Mouse (Mus musculus) liver (tissue): ENCODE results near the gene Gm6993.
A peak's percentile ranks its signal among the peaks of the same experiment; 100 is the strongest.

ENCODE experiments used
- DNase-seq: peaks from one replicate; pipeline ENCODE4 v3.0.0-alpha.2; 2020; ENCODE audit warnings: mixed read lengths

The Gm6993 gene

DNA sequence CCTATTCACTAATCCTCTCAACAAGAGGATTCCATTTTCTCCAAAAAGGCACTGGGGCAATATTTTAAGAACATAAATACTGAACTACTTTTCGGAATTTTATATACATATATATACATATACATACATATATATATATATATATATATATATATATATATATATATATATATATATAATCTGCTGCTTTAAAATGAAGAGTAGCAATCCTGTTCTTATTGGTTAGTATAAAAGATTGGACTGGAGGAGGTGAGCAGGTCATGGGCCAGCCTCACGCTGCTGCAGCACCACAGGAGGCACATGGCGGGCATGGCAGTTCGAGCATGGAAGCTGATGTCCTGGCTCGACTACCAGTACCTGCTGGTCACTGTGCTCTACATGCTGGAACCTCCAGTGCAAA lies at the start of gene Gm6993:
Gene Gm6993 (plus strand): TSS at position 301 of the 400 bp plus-strand sequence.
- no peak for DNase-seq

DNA sequence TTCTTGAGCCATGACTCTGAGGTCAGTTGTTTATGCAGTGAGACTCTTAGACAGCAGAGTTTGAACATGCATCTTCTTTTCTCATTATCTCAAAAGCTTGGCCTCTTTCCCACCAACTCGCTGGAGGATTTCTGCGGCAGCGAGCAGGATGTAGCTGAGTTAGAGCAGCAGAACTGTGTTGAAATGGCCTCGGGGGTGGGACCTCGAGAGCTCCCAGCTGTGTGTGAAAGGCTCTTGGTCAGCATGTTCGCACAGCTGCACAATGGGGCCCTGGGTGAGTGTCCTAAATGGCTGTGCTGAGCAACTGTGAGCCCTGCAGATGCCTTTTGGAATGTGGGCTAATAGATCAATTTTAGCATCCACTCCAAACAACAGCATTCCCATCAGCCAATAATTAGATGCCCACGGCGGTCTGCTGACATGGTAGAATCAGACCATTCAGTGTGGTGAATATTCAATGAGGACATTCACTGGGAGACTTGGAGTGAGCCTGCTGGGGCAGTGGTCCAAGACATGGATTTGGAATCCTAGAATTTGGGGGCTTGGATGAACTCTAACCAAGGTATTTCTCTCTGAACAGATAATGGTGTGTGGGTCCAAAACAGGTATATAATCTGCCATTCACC lies 49.1 kb upstream of the Gm6993 start:
- DNase-seq, result peak; percentile 32

DNA sequence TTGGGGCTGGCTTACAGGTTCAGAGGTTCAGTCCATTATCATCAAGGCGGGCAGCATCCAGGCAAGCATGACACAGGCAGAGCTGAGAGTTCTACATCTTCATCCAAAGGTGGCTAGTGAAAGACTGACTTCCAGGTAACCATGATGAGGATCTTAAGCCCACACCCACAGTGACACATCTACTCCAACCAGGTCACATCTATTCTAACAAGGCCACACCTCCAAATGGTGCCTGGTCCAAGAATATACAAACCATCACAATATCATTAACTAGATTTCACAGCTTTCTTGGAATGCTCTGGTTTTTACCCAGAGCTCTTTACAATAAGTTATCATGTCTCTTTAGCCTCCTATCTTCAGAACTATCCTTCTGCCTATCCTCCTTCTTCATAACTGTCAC lies 38.1 kb upstream of the Gm6993 start:
- no peak for DNase-seq

DNA sequence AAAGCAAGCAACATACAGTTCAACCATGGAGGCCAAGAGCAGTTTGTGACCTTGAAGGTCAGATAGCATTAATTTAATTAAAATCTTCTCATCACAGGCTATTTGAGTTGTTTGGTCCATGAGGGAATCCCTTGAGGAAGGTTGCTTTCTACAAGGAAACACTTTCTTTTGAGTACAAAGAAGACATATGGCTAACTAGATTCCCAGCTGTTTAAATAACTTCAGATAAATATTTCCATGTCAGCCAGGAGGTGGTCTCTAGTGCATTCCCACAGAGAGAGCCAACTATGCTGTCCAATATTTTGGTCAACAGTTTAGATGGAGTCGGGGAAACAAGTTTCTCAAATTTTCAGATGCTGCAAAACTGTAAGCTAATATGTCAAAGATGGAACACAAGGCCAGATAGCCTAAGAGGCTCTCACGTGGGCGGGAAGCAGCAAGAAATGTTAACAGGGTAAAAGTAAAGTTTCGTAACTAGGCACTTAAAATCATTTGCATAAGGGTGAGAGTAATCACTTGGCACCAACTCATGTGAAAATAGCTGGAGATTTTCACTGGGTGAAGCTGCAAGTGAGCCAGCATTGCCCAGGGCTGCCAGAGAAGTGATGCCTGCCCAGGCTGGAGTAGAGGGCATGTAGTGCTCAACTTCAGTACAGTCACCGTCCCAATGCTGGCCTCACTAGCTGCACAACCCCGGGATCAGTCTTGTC lies 36.7 kb upstream of the Gm6993 start:
- DNase-seq, result no peak

DNA sequence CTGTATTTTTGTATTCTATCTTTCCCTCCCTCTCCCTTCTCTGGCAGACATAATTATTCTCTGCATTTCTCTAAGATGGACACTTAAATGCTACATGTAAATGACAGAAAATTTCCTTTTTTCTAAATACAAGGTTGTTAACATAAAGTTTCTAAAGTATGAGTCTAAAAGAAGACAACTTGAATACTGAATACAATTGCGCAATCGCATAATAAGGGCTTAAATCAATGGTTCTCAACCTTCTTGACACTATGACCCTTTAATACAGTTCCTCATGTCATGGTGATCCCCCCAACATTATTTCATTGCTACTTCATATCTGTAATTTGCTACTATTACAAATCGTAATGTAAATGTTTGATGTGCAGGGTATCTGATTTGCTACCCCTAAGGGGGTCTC lies 35.7 kb upstream of the Gm6993 start:
- no peak for DNase-seq

DNA sequence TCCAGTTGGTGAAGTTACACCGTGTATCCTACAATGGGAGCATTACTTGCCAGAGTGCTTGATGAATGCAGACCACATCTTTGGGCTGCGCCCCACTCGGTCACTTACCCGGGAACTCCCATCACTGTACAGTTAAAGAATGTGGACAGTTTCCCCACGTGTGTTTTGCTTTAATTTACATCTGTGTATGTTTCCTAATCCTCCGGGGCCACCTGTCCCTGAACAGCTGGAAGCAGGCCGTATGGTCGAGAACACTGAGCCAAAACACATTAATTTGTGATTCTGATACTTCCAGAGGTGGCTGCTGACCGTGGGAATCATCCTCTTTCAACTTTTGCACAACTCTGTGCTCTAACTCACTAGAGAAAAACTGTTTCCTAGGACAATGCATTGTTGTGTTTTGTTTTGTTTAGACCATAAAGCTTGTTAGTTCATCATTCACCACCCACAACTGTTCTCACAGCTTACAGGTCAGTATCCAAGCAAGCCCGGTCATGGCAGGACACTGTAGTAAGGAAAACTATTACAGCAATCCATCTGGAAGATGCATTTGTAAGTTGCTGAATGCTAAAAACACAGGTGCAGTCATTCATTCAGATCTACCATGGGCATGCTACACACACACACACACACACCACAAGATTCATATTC lies 34.5 kb upstream of the Gm6993 start:
- no peak for DNase-seq

DNA sequence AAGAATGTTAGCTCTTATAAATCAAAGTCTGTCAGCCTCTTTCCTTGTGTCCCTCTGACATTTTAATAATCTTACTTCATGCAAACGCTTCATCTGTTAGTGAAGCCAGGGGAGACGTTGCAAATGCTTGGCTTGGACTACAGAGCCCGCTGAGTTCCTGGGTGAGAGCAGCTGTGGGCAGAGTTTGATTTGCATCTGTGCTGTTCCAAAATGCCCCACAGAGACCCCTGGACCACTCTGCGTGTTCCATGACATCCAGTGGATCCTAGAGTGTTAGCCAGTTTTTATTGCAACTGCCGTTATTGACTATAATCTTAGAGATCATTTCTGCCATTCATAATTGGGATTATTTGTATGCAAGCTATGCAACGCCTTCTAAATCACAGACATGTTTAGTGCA lies 31.8 kb upstream of the Gm6993 start:
- DNase-seq, result no peak

DNA sequence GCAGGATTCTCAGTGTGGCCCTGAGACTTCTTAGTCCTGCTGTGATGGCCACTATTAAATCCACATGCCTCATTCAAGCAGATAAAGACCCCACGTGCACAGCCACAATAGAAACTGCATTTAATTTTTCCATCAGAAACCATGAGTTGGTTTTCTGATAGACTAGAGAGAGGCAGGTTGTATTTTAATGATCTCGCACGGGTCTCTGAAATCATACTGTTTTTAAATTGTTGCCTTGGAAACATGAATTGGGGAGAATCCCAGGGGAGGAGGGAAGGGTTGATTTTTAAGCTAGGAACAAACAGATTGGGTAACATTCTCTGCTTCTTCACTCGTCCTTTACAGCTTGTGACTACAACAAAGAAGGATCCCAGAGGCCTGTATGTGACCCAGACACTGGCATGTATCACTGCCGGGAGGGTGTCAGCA lies 31.2 kb upstream of the Gm6993 start:
- no peak for DNase-seq

DNA sequence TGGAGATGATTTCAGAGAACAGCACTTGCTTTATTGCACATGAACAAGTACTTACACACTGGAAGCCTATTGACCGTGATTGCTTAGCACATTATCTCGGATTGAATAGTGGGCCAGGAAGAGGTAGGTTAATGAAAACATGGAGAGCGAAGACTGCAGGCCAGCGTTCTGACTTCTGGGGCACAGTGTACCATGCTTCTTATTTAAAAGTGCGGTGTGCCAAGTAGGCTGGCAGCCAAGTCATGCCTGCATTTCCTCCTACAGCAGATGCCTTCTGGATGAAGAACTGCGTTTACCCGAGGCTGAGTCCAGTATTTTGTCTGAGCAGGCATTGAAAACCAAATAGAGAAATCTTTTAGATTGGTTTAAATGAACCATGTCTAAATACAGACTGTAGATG lies 27.0 kb upstream of the Gm6993 start:
- DNase-seq, result no peak

DNA sequence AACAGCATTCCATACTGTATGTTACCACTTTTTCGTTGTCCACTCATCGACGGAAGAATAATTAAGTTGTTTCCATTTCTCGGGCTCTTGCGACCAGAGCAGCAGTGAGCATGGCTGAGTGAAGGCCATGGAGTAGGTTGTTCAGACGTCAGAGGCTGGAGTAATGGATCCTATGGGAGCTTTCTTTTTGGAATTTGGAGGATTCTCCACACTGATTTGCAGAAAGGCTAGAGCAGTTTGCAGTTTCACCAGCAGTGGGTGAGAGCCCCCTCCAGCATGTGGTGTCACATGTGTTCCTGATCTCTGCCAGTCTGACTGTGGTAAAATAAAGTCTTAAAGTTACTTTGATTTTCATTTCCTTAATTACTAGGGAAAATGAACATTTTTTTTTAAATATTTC lies 25.6 kb upstream of the Gm6993 start:
- DNase-seq, result no peak

DNA sequence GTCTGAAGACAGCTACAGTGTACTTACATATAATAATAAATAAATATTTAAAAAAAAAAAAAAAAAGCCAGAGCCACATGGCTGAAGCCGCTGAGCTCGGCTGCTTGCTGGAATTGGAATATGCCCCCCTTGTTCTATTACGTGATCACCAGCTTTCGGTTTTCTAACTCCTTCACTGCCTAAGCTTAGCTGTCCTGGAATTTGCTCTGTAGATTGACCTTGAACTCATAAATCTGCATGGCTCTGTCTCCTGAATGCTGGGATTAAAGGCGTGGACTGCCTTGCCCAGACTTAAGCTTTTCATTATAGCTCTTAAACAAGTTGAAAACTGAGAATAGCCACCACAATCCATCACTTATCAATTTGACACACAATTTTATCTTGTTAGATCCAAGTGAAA lies 23.3 kb upstream of the Gm6993 start:
- no peak for DNase-seq

DNA sequence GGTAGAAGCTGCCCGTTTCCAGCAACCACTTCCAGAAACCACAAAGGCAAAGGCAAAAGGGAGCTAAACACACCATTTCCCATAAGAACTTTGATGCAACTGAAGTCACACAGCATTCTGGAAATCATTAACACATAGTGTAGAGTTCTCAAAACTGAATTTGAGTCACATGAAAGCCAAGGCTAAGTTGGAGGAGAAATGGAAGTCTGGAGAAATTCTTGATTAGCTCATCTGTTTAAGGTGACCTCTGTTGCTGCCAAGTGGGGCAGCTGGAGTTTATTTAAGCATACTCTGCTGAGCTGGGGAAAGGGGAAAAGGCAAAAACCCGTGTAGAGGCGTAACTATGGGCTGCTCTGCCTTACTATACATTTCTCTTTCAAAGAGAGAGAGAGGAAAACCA lies 21.8 kb upstream of the Gm6993 start:
- no peak for DNase-seq

DNA sequence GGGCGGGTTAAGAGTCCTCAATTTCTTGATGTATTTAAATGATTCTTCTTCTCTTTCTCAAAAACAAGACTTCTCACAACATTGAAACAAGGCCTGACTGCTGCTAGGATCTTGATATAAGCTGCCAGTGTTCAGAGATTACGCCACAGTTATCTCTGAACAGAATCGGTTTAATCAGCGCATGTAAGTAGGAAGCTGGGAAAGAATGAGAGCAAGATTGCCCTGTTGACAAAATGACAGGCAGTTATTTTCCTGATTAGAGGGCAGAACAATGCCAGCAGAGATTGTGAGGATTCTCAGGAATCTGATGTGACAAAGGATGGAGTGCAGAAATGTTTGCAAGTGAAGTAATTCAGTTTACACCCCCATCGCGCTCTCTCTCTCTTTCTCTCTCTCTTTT lies 19.0 kb upstream of the Gm6993 start:
- no peak for DNase-seq

DNA sequence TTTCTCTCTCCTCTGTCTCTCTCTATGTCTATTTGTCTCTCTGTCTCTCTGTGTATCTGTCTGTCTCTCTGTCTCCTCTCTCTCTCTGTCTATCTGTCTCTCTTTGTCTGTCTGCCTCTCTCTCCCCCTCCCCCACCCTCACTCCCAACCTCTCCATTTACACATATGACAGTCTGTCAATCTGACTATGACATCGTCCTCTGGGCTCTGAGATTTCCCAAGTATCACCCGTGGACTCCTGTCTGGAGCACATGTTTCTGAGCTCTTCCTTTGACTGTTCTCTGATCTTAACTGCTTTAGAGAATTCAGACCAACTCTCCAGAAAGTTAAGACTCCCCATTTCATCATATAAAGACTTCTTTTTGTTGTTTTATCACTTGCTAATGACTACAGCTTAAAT lies 18.3 kb upstream of the Gm6993 start:
- DNase-seq, result no peak

DNA sequence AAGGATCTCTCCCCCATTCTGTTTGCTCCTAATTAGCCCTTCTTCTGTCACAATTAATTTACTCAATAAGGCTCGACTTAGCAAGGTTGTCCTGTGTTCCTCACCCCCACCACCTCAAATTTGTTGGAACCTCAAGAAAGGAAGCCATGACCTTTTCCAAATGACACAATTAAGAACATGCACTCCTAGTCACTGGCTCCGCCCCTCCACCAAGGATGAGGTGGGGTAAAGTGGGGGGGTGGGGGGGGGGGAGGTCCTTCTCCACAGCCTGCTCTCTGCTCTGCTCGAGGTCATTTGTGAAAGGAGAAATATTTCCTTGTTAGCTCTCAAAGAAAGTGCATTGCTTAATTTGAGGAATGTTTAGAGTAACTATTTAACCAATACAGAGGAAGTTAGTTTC lies 17.8 kb upstream of the Gm6993 start:
- no peak for DNase-seq

DNA sequence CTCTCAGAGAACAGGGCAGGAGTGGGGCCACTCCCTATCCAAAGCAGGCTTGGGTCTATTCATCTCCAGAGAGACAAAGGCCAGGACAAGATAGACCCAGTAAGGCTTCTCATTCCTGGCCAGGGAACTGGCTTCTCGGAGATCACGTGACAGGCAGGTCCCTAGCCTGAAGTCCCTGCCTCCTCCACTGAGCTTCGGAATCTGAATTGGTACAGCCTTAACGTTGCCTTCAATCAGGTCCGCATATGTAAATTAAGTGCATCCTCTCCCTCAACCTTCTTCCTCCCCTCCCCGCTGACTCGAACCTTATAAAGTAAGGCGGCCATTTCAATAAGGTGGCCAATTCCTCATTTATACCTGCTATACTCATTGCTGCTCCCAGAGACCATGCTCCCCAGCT lies 15.1 kb upstream of the Gm6993 start:
- DNase-seq, result no peak

DNA sequence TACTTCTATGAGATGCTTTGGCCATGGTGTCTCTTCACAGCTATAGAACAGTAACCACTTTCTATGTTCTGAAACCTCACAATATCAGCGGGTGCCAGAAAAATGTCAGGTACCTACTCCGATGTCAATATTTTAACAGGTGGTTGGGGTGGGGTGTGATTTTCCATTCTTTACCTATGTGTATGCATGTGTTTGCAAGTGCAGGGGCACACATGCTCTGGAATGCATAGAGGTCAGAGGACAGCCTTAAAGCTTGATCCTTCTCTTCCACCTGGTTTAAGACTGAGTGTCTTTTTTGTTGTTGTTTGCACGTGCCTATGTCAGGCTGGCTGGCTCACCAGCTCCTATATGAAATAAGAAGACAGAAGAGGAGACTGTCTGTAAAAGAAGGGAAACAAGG lies 13.4 kb upstream of the Gm6993 start:
- no peak for DNase-seq

DNA sequence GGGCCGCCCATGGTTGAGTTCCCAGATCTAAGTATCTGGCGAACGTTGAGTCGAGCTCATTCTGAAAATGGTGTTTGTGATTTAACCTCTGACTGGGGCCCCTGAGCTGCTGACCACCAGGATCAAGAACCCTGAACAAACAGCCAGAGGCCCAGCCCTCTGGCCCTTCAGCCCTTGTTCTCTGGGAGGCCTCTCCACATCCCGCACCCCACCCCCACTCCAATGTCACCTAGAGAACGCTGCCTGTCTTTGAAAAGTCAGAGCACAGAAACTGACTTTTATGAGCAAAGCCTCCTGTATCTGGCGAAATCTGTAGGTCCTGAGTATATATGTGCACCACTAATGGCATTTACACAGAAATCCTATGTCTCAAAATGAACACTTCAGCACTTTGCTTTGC lies 11.7 kb upstream of the Gm6993 start:
- DNase-seq, result no peak

DNA sequence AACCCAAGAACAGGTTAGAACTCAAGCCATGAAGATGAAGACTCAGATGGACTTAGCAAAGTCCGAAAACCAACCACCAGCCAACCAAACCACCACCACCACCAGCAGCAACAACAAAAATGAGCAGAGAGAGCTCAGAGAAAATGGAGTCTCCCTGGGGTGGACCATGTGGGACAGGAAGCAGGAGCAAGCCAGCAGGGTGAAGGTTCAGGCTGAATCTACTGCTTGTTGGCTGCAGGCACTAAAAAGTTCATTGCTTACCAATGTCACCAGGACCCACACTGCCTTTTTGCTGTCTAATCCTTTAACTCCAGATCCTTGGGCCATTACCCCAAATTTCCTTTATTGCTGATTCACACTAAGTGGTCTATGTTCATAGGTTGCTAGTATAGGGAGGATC lies 7.9 kb upstream of the Gm6993 start:
- no peak for DNase-seq

DNA sequence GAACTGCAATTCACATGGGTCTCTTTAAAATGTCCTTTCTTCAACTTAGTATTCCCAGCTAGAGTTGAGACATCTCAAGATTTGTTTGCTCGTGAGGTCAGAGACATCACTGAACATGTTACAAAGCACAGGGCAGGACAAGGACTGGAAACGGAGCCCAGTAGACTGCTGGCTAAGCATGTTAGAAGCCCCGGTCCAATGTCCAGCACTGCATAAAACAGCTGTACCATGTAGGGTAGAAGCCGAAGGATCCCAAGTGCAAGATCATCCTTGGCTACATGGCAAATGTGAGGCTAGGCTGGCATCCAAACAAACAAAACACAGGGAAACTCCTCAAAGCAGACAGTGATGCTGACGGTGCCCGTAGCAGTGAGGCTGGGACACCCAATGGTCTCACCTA lies 5.6 kb upstream of the Gm6993 start:
- DNase-seq, result no peak

DNA sequence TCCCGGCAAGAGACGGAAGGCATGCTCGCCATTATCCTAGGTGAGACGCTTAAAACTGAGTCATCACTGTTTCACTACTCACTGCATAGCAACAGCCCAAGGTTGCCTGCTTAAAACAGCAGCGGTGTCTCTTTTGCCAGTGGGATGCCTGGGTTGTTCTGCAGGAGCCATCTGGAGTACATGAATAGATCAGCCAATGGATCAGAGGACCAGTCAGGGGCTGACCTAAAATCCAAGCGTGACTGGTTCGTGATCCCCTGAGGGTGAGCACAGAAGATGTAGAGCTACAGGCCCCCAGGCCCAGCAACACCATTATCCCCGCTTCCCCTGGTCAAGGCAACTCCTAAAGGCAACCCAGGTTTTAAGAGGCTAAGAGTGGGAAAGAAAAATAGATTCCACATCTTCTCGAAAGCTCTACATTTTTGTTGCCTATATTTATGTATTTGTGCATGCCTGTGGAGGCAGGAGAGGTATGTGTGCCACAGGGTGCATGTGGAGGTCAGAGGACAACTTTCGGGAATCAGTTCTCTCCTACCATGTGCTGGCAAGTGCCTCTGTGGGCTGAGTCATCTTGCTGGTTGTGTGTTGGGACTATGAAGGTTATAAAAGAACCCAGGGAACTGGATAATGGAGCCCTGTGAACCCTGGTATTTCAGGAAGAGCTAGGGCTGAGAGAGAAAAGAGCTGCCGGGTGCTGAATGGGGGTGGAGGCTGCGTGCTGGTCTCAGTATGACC lies 3.5 kb upstream of the Gm6993 start:
- DNase-seq, result no peak

DNA sequence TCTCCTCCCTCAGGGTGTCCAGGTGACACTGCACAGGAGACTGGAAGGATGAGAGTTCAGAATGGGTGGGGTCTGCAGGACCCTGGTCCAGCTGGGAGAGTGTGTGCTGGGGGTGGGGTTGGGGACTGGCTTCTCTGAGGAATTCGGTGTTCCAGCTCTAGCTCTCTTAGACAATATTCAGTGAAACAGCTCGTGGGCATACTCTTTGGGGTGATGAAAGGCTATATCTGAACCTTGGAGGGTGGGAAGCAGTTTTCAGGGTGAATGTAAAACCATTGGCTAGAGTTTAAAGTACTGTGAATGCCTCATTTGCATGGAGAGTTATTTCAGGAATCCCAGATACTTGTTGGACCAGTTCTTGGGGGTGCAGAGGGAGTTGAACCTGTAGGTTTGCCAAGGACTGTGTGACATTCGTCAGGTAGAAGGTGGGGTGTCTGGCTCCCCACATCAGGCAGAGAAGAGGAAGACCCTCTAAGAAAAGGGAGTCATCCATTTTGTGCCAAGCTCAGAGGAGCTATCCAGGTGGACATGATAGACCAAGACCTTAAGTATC lies 1.5 kb upstream of the Gm6993 start:
- DNase-seq, result no peak

DNA sequence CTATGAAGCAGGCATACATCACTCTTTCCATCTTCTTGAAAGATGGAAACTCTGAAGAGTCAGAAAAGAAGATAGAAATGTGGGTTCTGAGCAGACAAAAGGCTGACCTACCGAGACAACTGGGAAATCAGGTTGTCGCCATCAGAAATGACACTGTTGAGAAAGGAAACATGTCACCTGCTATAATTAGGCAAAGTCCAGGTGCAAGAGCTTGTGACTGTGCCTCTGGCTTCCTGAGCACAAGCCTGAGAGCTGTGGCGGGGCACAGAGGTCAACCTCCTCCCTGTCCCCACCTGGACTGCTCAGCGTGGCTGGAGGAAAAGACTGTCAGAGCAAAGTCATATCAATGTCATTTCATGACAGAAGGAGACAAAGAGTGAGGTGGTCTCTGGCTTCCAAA lies 772 bp upstream of the Gm6993 start:
- no peak for DNase-seq
